Mouse (Mus musculus) naive thymus-derived CD4-positive, alpha-beta T cell, adult 2 months (primary cell): ENCODE results near the gene Syt1.

Experiments
- DNase-seq: peaks from one replicate; pipeline ENCODE4 v3.0.0-alpha.2; 2011; ENCODE audit warnings: low read depth

The Syt1 gene

DNA sequence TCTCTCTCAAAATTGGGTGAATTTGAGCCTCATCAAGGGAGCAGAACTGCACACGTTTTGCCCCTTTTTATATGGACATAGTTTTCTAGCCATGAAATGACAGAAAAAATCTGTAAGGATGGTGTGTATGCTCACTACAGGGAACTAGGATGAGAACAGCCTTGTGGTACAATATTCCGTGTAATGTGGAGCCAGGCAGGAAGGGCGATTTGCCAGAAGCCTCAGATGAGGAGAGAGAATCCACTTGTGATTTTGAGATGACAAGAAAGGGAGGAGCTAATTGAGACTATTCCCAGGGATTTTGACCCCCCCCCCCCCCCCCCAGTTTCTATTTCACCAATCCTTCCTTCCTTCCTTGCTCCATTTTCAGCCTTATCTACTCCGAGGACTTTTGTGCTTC is 431.4 kb downstream of the Syt1 start:
- DNase-seq: no peak

DNA sequence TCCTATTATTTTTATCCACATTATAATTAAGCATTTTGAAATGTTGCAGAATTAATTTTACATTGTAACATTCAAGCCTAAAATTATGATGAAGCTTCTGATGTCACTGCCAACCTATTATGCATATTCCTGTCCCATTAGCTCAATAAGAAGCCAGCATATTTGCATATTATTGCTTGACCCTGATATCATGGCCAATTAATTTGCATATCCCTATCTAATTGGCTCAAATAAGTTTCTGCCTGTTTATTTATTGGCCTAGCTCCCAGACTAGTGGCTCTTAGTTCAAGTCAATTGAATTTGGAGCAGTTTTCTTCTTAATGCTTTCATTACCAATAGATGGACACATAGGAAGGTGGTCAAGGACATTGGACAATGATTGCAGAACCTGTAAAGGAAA is 433.2 kb downstream of the Syt1 start:
- no peak for DNase-seq

DNA sequence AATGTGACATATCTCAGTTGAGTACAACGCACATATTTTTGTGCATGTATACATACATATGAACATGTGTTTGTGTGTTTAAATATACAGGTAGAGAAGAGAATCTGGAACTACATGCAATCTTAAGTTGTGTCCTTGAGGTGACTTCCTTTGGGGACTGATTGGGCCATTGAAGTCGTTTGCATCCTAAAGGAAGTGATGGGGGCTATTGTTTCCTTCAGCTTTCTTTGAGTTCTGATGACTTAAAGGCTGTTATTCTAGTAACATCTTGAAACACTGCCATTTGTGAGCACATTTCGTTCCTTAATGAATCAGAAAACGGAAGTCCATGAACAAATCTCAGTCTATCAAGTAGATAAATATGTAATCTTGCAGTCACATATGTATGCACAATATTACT is 438.0 kb downstream of the Syt1 start:
- DNase-seq: no peak

DNA sequence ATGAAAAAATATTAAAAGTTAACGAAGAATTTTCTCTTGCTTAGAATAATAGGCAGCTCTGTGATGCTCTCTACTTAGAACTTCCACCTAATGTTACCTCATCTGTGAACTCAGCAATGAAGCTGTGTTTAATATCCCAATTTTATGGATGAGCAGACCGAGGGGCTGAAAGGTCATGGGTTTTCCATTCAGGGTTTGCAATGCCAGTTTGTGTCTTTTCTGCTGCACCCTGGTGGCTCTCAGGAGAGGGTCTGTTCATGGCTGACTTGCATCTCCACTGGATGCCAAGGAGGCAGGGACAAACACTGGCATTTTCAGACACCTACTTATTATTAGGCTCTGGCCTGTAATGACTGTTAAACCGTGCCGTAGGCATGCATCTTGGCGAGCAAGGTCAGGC is 439.7 kb downstream of the Syt1 start:
- DNase-seq: no peak

DNA sequence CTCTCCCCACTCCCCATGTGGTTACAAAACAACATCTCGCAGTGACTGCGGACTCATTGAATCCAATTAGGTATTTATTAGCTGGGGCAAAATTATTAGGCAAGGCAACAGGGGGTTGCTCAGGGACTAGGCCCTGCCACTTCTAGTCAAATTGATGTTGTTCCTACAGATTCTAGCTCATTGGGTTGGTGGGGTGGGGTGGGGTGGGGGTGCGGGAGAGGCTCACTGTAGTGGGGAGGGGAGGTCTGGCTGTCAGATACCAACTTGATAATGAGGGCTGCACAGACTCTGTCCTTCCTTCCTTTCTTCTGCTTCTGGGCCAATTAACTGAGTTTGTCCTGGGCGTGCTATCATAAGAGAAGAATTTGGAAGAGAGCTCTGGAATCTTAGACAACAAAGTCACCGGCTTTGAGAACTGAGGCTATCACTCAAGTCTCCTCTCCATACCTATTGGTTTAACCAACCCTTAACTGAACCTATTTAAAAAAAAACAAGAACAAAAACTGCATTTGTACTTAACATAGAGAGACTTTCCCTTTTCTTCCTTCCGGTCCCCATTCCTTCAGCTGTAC is 441.1 kb downstream of the Syt1 start:
- DNase-seq: no peak

DNA sequence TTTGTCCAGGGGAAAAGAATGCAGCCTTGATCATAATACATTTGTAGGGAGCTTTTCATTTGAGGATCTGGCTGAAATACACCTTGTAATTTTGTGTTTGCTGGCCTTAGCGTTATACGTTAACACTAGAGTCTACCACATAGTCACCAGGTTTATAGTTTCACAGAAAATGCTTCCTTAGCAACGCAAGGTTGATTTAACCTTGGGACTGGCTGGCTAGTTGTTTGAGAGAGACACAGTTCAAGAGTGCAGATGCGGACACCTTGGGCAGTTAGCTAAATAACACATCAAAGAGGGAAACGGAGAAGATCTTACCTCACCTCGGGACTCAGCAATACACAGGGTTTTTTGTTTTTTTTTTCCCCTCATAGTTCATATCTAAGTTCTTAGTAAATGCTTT is 441.9 kb downstream of the Syt1 start:
- DNase-seq: no peak

DNA sequence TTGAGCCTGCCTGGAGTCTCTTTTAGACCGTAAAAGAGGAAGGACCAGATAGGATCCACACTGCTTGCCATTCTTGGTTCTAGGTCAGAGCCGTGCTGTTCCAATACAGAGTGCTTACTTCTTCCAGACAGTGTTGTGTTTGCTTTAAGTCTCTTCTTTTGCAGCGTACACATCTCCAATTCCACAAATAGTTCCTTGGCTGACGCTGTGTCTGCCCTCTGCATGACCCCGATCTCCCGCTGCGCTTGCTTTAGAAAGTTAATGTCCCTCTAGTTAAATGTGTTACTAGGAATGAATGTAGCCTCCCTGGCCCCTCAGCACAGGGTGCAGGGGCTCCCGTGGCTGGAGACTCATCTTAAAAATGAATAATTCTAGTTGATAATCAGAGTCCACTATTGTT is 442.6 kb downstream of the Syt1 start:
- DNase-seq: no peak

DNA sequence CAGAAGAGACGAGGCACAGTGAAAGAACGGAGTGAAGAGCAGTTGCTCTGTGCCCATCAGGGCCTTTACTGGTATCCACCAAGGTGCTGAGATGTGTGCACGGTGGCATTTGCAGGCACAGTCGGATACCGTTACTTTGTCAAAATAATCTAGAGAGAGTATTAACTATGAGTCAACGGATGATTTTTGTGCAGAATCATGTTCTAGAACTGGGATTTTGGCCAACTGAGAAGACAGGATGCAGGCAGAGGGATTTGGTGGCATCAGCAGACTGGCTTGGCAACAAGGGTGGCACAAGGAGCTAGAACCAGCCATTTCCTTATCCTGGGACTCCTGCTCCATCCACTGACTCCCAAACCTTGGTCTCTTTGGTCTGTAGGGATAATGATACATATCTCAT is 443.3 kb downstream of the Syt1 start:
- no peak for DNase-seq

DNA sequence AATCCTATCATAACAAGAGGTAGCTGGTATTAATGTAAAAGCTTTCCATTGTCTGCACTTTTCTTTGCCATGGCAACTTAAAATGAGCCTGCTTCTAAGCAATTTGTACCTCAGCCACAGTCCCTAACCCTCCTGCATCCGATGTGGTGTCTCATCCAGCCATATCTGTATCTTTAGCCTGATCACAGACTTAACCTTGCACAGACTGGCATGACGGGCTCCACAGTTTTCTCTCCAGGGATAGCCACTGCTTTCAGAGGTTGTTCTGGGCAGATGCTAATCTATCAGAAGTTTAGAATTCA is 451.2 kb downstream of the Syt1 start:
- no peak for DNase-seq

DNA sequence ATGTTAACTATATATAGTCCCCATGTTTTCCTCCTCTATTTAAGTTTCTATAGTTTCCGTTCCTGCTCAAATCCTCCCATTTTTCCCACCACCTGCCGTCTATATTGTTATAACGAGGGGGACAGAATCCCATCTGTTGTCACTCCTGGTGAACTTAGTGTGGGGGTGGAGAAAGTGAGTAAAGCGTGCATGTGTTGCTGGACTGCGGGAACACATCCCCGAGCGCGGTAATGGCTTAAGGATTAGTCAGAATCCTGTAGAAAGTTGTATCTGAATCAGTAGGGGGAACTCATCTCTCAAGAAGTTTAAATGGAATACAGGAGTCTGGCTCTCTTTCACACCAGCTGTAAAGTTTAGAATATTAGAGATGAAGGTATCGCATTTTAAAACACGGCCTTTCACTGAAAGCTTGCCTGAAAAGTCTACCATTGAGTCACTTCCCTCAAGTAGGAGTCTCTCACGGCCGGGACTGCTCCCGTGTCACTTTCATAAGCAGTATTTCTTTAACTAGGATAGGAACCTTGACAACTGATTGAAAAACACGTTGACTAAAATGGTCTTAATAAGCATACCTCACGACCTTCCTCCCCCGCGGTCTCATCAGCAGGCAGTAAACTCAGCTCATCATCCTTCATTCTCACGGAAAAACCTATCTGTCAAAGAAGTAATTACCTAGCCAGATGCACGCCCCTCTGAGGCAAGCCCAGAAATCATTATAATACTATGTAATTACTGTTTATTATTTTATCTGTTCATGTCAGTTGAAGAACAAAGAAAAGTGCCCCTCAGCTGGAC is 451.8 kb downstream of the Syt1 start:
- DNase-seq: no peak

DNA sequence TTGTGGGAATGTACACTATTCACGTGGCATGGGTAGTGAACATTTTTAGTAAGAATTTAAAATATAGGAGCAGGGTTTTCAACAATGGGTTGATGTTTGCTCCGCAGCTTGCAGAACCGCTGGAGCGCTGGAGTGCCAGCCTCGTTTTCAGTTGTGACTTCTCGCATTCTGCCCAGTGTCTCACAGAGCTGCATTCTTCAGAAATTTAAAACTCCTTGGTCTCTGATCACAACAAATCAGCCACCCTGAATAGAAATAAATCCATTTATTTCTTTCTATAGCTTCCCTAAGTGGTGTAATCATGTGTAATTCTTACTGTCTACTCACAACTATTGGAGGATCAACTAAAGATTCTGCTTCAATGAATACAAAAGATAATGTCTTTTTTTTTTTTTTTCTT is 458.2 kb downstream of the Syt1 start:
- no peak for DNase-seq

DNA sequence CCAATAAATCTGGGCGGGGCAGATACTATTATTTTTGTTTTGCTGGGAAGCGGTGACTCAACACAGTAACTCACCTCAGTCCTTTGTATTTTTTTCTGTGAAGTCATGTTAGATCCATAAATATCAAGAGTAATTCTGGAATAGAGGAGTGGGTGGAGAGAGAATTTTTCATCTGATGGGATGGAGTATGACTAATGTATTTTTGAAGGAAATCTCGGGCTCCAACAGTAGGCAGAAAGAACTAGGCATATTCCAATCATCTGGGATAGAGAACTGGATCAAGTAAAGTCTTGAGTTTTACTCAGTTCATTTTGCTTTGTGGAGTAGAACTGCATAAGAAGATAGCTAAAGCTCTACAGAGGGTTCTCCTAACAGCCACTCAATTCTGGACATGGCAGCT is 465.1 kb downstream of the Syt1 start:
- DNase-seq: no peak

DNA sequence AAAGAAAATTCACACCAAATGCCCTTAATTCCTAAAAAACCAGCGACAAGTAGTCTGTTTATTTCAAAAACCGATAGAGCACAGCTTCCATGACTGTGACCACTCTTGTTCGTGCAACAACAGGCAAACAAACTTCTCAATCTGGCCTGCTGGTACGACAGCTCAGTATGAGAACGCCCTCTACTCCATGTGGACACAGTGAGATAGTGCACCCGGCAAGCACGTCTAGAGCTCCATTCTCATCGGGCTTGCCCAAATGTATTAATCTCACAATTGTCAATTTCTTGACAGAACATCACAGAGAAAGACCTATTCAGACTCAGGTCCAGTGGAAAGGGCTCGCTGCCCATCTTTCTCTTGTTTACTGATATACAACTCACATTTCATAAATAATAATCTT is 469.2 kb downstream of the Syt1 start:
- DNase-seq: no peak

DNA sequence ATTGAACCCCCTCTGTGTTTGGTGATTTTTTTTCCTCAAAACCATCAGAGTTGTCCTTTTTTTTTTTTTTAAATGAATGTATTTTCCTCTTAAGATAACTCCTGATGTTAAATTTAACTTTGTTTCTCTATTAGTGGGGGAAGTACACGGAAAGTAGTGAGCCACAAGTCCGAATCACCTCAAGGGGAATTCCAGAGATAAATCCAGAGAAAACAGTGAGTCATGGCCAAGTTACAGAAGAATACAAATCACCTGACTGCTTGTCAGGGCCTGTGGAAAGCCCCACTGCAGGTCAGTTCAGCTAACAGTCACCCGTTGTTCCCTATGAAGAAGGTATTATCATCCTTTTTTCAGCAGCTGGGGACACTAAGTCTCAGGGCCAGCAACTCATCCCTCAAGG is 472.2 kb downstream of the Syt1 start:
- DNase-seq: no peak

DNA sequence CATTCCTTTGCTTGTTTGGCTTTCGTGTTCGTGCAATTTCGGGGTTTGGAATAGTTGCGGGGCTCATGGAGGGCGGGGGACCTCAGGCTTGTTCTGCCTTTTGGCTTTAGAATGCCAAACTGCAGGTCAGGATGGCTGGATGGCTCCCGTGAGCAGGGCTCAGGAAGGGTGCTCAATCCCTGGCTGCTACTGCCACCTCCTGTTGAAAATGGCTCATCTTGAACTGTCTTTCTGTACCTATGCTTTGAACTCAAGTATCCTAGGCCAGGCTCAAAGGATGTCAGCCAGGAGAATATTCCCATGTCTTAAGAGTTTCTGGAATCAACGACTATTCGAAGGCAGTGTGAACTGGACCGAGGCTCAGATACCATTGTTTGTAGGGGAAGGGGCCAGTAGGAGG is 473.1 kb downstream of the Syt1 start:
- no peak for DNase-seq

DNA sequence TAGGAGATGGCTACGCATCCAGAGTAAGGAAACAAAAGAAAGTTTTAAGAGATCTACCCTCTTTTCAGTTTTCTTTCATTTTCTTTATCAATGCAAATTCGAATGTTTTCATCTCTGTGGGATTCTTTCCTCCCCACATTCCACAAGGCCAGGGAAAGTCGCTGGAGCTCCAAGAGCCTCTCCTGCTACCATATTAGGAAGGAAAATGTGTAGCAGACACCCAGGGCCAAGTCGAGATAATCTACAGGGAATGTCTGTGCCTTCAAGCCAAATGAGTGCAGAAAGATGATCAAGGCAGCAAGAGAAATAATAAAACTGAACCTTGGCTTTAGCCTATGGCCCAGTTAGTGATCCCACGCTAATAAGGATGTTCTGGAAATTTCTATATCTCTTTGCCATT is 474.9 kb downstream of the Syt1 start:
- DNase-seq: no peak

DNA sequence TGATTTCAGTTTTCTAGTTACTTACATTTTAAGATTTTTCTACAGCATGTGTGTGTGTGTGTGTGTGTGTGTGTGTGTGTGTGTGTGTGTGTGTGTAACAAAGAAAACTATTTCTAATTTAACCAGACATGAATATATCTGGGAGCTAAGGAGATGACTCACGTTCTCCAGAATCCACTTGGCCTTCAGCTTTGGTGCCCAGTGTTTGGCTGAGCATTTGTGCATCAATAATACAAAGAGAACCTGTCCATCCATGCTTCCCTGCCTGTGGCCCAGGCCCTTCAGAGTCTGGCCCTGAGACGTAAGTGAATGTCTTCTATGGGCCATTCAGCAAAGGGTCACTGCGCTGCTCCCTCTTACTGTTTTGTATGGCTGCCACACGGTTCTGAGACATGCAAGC is 476.7 kb downstream of the Syt1 start:
- DNase-seq: no peak

DNA sequence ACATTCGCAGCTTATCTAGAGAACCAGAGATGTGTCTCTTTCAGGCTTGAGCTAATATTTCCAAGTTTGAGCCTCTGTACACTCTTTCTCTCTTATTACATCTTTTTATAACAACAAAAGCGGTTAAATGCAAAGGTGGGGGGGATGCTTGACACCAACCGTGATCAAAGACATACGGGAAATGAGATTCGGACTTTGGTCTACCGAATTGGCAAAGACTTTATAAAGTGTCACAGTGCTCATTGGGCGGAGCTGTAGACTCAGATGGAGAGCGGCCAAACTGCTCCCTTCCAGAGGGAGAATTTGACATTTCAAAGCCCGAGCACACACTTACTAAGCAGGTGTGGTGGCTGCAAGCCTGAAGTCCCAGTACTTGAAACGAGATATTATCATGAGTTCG is 477.9 kb downstream of the Syt1 start:
- DNase-seq: no peak

DNA sequence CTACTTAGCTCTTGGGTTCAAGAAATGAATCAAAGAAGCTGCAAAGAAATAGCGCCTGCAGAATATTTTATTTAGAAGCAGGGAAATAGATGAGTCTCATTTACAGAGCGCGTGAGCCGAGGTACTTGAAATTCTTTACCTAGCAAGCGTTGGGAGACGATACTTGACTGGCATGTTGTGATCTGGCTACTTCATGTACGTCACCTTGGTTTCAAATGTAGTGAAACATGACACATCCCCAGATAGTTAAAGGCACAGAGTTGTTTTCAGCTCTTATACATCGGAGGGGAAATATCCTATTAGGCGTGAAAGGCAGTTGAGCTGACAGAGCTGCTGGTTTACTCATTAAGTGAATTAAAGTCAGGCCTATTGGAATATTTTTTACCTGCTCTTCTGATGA is 478.5 kb downstream of the Syt1 start:
- DNase-seq: no peak

DNA sequence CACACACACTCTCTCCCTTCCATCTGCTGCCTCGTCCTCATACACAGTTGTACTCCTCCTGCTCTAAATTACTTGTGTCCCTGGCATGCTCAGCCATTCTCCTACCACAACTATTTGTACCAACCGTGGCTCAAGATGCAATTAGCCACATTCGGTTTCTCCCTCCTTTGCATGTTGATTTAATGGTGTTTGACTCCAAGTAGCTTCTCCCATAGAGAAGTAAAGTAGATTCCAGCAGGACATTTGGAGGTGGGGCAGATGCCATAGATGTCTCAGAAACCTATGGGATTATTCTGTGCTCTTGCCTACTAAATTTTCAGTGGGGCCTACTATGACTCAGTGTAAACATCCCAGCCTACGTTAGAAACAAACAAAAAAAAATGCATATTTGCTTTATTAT is 479.1 kb downstream of the Syt1 start:
- DNase-seq: no peak

DNA sequence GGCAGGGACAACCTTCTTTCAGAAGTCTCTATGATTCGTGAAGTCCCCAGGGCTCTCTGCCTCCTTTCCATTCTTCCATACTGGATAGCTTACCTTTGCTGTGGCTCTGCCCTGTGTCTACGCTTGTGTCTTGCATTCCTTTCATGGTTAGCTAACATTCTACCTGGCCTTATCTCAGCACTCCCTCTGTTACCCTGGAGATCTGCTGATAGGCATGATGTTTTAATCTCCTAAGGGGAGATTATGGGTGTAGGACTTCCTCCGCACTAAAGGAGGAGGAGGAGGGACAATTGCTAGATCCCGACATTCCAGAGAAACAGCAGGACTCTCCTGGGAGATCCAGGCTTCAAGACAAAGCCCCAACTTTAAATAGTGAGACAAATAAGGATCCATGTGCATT is 479.7 kb downstream of the Syt1 start:
- DNase-seq: no peak

DNA sequence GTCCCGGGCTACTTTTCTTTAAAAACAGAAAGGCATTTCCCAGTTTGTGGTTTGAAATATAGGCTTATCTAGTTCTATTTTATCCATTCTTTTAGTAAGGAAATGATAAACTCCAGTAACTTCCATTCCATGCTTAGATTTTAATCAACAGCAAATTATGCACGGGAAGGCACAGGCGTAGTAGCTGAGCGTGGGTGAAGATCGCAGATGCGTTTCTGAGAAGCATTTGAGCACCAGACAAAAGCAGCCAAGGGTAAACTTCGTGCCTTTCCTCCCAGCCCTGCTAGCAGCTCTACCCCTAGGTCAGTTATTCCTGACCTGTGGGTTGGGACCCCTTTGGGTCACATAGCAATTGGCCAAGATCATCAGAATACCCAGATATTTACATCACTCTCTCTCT is 482.4 kb downstream of the Syt1 start:
- no peak for DNase-seq

DNA sequence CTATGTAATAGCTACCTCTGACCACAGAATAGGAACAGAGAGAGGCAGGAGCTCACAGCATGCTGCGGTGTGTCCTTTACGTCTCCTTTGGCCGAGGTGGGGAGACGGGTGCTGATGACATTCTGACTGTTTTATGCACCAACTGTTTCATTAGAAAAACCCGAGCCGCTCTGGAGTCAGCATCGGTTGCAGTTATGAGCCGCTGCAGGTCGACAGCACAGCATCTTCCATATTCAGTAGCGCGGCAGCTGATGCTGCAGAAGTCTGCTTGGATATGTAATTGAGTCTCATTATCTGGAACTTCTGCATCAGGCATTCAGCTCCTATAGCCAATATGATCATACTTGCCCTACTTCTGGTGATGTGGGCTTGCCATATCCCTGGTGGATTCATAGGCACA is 485.3 kb downstream of the Syt1 start:
- no peak for DNase-seq

DNA sequence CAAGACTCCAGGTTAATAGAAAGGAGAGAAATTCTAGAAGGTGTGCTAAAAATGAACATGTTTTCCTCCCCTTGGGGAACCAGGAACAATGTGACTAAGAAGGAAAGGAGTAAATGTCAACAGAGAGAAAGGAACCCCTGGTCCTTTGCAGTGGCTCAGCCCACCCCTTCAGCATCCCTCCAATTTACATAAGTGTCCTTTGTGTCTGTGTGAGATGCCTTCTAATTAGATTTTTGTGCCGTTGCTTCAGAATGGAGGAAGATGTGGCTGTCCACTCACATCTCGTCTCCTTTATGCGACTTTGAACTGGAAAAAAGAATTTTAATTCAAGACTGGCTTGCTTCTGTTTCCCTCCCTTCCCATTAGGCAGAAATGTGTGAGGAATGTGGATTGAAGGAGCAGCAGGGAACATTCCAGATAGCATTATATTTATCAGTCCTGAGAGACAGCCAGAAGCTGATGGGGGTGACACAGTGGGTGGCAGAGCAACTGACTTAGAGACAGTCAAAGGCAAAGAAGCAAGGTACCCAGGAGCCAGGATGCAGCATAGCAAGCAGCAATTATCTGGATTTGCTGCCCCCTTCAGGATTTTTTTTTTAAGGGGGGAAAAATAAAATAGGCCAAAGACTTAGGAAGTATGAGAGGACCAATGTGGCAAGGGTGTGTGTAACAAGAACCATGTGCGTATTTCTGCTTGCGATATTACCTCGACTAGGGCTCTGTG is 486.3 kb downstream of the Syt1 start:
- DNase-seq: no peak
